Mouse (Mus musculus) CH12.LX (cell line): Measurements from ENCODE around the gene Guk1. TPM values are rescaled to one million over a fixed set of nuclear protein-coding genes. Genes with fewer than 3 reads are reported as not detected.

Experiments
- DNase-seq: peaks from one replicate; pipeline ENCODE4 v3.0.0-alpha.2; 2013; ENCODE audit errors: extremely low read depth
- H3K27ac ChIP-seq: 2 replicates; pipeline ENCODE4 v1.5.1; 2012; ENCODE audit warnings: low read depth, mild to moderate bottlenecking, control low read depth, moderate library complexity; ENCODE audit not compliant: insufficient read depth
- H3K27me3 ChIP-seq: replicated peaks from 2 replicates; pipeline ENCODE3; 2012; ENCODE audit warnings: inconsistent platforms
- H3K36me3 ChIP-seq, 2 experiments: replicated peaks in 1 of 2; 2 replicates each; pipeline versions ENCODE3 to v1.6.1; 2012; ENCODE audit warnings: inconsistent platforms in 1 of 2, low read length in 1 of 2, mild to moderate bottlenecking in 1 of 2, mixed read lengths in 1 of 2, moderate library complexity in 1 of 2; ENCODE audit not compliant: control insufficient read depth in 1 of 2, insufficient read depth in 1 of 2
- H3K4me1 ChIP-seq, 2 experiments: 2 replicates each; pipeline ENCODE4 v1.6.1; 2012; ENCODE audit warnings: inconsistent platforms in 1 of 2, moderate library complexity in 1 of 2; ENCODE audit not compliant: insufficient read depth in 2 of 2, control insufficient read depth in 1 of 2
- H3K4me2 ChIP-seq: 2 replicates; pipeline ENCODE4 v1.6.1; 2012; ENCODE audit warnings: low read depth, mild to moderate bottlenecking, control low read depth; ENCODE audit not compliant: poor library complexity, insufficient read depth, severe bottlenecking
- H3K4me3 ChIP-seq, 3 experiments: fragments of 150-350 bp in 1 of 3; sonication (generic) in 1 of 3; replicated peaks in 1 of 3; 2 replicates each; pipeline versions ENCODE3 to v1.5.1; 2011 to 2012; ENCODE audit warnings: low read depth in 2 of 3, low read length in 2 of 3, mild to moderate bottlenecking in 2 of 3, moderate library complexity in 2 of 3, control low read depth in 1 of 3, improper control_type of control experiment in 1 of 3, inconsistent platforms in 1 of 3, mixed read lengths in 1 of 3; ENCODE audit not compliant: poor library complexity in 1 of 3
- H3K79me2 ChIP-seq: replicated peaks from 2 replicates; pipeline ENCODE4 v1.6.1; 2012; ENCODE audit warnings: mild to moderate bottlenecking, moderate library complexity; ENCODE audit not compliant: control insufficient read depth, poor library complexity, insufficient read depth, severe bottlenecking; ENCODE audit errors: extremely low read depth
- H3K9ac ChIP-seq: 2 replicates; pipeline ENCODE4 v1.6.1; 2012; ENCODE audit warnings: low read depth, mild to moderate bottlenecking, control low read depth, moderate library complexity; ENCODE audit not compliant: insufficient read depth
- H3K9me3 ChIP-seq: replicated peaks from 2 replicates; pipeline ENCODE3; 2012; ENCODE audit warnings: low read length, inconsistent platforms, mixed read lengths
- BHLHE40 ChIP-seq: IDR thresholded peaks from 2 replicates; pipeline ENCODE4 v1.6.1; 2011; ENCODE audit warnings: mild to moderate bottlenecking, low read depth, low read length, improper control_type of control experiment
- CHD2 ChIP-seq: IDR thresholded peaks from 2 replicates; pipeline ENCODE4 v1.6.1; 2011; ENCODE audit warnings: low read length, improper control_type of control experiment
- CTCF ChIP-seq, 2 experiments: IDR thresholded peaks in 1 of 2; conservative IDR thresholded peaks in 1 of 2; 2 replicates each; pipeline ENCODE4 v1.5.1; 2011 to 2012; ENCODE audit warnings: low read depth in 2 of 2, low read length in 2 of 2, improper control_type of control experiment in 1 of 2, inconsistent platforms in 1 of 2, mild to moderate bottlenecking in 1 of 2, moderate library complexity in 1 of 2
- E2F4 ChIP-seq: IDR thresholded peaks from 2 replicates; pipeline ENCODE4 v1.6.1; 2011; ENCODE audit warnings: low read depth, low read length, improper control_type of control experiment; ENCODE audit not compliant: insufficient replicate concordance
- ELF1 ChIP-seq: IDR thresholded peaks from 2 replicates; pipeline ENCODE4 v1.6.1; 2014; ENCODE audit warnings: low read depth, mild to moderate bottlenecking, inconsistent platforms, low read length, improper control_type of control experiment
- EP300 ChIP-seq: IDR thresholded peaks from 2 replicates; pipeline ENCODE4 v1.6.1; 2011; ENCODE audit warnings: low read length, improper control_type of control experiment
- ETS1 ChIP-seq: conservative IDR thresholded peaks from 2 replicates; pipeline ENCODE4 v1.6.1; 2012; ENCODE audit warnings: low read depth, mild to moderate bottlenecking, inconsistent platforms, low read length, improper control_type of control experiment, moderate library complexity
- GABPA ChIP-seq: IDR thresholded peaks from 2 replicates; pipeline ENCODE4 v1.6.1; 2012; ENCODE audit warnings: low read depth, low read length, improper control_type of control experiment, inconsistent platforms; ENCODE audit not compliant: insufficient replicate concordance
- HCFC1 ChIP-seq: IDR thresholded peaks from 2 replicates; pipeline ENCODE4 v1.6.1; 2012; ENCODE audit warnings: low read depth, mild to moderate bottlenecking, inconsistent platforms, low read length, improper control_type of control experiment
- IRF4 ChIP-seq: IDR thresholded peaks from 2 replicates; pipeline ENCODE4 v1.6.1; 2014; ENCODE audit warnings: low read depth, mild to moderate bottlenecking, inconsistent platforms, low read length, improper control_type of control experiment
- KAT2A ChIP-seq: IDR thresholded peaks from 2 replicates; pipeline ENCODE4 v1.6.1; 2012; ENCODE audit warnings: low read length, improper control_type of control experiment, inconsistent platforms; ENCODE audit not compliant: insufficient replicate concordance
- MAX ChIP-seq: IDR thresholded peaks from 2 replicates; pipeline ENCODE4 v1.6.1; 2011; ENCODE audit warnings: low read length, improper control_type of control experiment
- MXI1 ChIP-seq: IDR thresholded peaks from 2 replicates; pipeline ENCODE4 v1.6.1; 2011; ENCODE audit warnings: mild to moderate bottlenecking, low read depth, low read length, improper control_type of control experiment
- MYC ChIP-seq: IDR thresholded peaks from 2 replicates; pipeline ENCODE4 v1.6.1; 2011; ENCODE audit warnings: low read depth, mild to moderate bottlenecking, improper control_type of control experiment, low read length
- NELFE ChIP-seq: IDR thresholded peaks from 2 replicates; pipeline ENCODE4 v1.6.1; 2011; ENCODE audit warnings: low read depth, low read length, improper control_type of control experiment
- NRF1 ChIP-seq: IDR thresholded peaks from 2 replicates; pipeline ENCODE4 v1.6.1; 2014; ENCODE audit warnings: low read depth, mild to moderate bottlenecking, inconsistent platforms, low read length, improper control_type of control experiment, moderate library complexity
- PAX5 ChIP-seq: IDR thresholded peaks from 2 replicates; pipeline ENCODE4 v1.6.1; 2012; ENCODE audit warnings: low read length, inconsistent platforms, mixed read lengths
- POLR2A ChIP-seq: IDR thresholded peaks from 2 replicates; pipeline ENCODE4 v1.6.1; 2011; ENCODE audit warnings: low read depth, mild to moderate bottlenecking, improper control_type of control experiment, low read length
- RCOR1 ChIP-seq: conservative IDR thresholded peaks from 2 replicates; pipeline ENCODE4 v1.6.1; 2012; ENCODE audit warnings: low read depth, mild to moderate bottlenecking, inconsistent platforms, low read length, improper control_type of control experiment
- TCF12 ChIP-seq: IDR thresholded peaks from 2 replicates; pipeline ENCODE4 v1.6.1; 2014; ENCODE audit warnings: low read depth, mild to moderate bottlenecking, inconsistent platforms, low read length, improper control_type of control experiment
- UBTF ChIP-seq: IDR thresholded peaks from 2 replicates; pipeline ENCODE4 v1.6.1; 2012; ENCODE audit warnings: low read depth, mild to moderate bottlenecking, inconsistent platforms, low read length, improper control_type of control experiment, moderate library complexity
- USF1 ChIP-seq: IDR thresholded peaks from 2 replicates; pipeline ENCODE4 v1.6.1; 2014; ENCODE audit warnings: low read depth, mild to moderate bottlenecking, inconsistent platforms, low read length, improper control_type of control experiment
- USF2 ChIP-seq: conservative IDR thresholded peaks from 2 replicates; pipeline ENCODE4 v1.6.1; 2011; ENCODE audit warnings: low read depth, low read length, improper control_type of control experiment
- ZKSCAN1 ChIP-seq: IDR thresholded peaks from 2 replicates; pipeline ENCODE4 v1.6.1; 2012; ENCODE audit warnings: low read depth, inconsistent platforms, low read length, improper control_type of control experiment, borderline replicate concordance
- ZMIZ1 ChIP-seq: IDR thresholded peaks from 2 replicates; pipeline ENCODE4 v1.6.1; 2012; ENCODE audit warnings: low read depth, mild to moderate bottlenecking, inconsistent platforms, low read length, improper control_type of control experiment
- ZNF384 ChIP-seq: IDR thresholded peaks from 2 replicates; pipeline ENCODE4 v1.6.1; 2012; ENCODE audit warnings: low read depth, low read length, improper control_type of control experiment, inconsistent platforms
- dilution Hi-C: fragments of 300-500 bp; cut with MboI; formaldehyde crosslinking; loops from 2 replicates; pipeline ENCODE4 v1.14.3; 2020; ENCODE audit warnings: low sequenced_read_pairs; ENCODE audit not compliant: extremely low pct_unique_long_range_greater_than_20kb, extremely low pct_ligation_motif_present
- in situ Hi-C: fragments of 300-500 bp; cut with MboI; formaldehyde crosslinking; loops from 3 replicates; pipeline ENCODE4 v1.14.3; 2019; ENCODE audit warnings: low sequenced_read_pairs, low pct_ligation_motif_present, low pct_unique_long_range_greater_than_20kb, mixed read lengths
- polyA plus RNA-seq: library from polyadenylated mRNA; unstranded; fragments of >175 nt; gene quantifications from 2 replicates; pipeline ENCODE4 v1.2.1, GENCODE M21; 2012; ENCODE audit warnings: low read depth; ENCODE audit not compliant: insufficient read length
- total RNA-seq, 2 experiments: library from RNA; depleted of rRNA; stranded (reverse); fragments of 300-350 nt in 1 of 2; fragments of >200 nt in 1 of 2; gene quantifications; 2 replicates each; pipeline ENCODE4 v1.2.3; 2012 to 2014

The Guk1 gene
- total and polyA plus RNA-seq, 3 experiments = 111 to 148 (median 130) TPM

DNA sequence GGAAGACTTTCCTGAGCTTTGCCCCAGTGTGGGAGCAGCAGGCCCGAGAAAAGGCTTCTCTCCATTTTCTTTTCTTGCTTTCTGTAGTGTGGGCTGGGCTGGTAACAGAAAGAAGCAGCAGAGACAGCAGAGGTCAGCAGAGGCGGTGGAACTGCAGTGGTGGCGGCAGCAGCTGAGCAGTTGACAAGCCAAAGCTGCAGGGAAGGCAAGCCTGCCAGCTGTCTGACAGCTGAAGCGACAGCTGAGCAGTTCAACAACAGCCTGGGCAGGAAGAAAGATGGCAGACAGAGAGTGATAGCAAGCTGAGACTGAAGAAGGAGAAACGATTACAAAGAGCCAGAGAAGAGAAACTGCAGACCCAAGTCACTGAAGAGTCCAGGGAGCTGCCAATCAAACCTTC, 30.6 kb downstream of the Guk1 start:
- in situ Hi-C loops = no loop called here
- Histone ChIP-seq H3K27me3 (no peaks in the 10 kb centered on the region), H3K79me2 (no peaks in the 10 kb centered on the region), H3K4me1 (peaks cover 28 to 57% of the 10 kb centered on the region in 2 experiments), H3K27ac (no peak overlapping the region), H3K4me2 (no peak overlapping the region), H3K9me3 (no peaks in the 10 kb centered on the region), H3K4me3 (no peak overlapping the region), H3K36me3 (peaks cover 7 to 26% of the 10 kb centered on the region in 2 experiments)
- dilution Hi-C loops = no loop called here
- no peak for DNase-seq
- no peak for TF ChIP-seq MAX
- TF ChIP-seq CTCF (conservative IDR thresholded peaks at IDR 0.05 in 1 of 2, IDR thresholded peaks at IDR 0.05 in 1 of 2; ENCODE audit: low read depth in 2 of 2, low read length in 2 of 2) = no peak
- TF ChIP-seq POLR2A = no peak
- TF ChIP-seq, all 38 proteins: peak for 0
- H3K9ac ChIP-seq = no peak overlapping the region

DNA sequence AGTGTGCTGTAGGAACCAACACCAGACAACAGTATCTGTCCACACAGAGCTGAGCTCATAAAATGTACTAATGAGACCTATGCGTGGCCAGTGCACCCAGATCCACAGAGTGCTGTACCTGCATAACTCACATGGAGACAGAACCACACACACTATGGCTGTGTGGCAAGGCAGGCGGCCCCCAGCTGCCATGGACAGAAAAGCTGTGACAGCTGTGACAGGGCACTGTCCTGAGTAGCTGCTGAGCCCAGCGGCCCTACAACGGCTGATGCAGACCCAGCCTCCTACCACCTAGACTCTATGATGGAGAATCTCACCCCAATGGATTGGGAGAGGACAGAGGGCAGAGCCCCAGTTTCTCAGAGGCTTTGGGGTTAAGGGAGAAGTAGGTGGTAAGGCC, 32.5 kb downstream of the Guk1 start:
- Histone ChIP-seq H3K79me2 (no peaks in the 10 kb centered on the region), H3K4me3 (peak overlapping the region in 2 of 3 experiments; percentile 0 to 8), H3K27ac (peak overlapping the region; percentile 15; the same call in 1 of the 2 replicates), H3K36me3 (peaks cover 11 to 36% of the 10 kb centered on the region in 2 experiments), H3K4me2 (peak overlapping the region; percentile 11; the same call in 1 of the 2 replicates), H3K9ac (no peak overlapping the region), H3K9me3 (no peaks in the 10 kb centered on the region), H3K27me3 (no peaks in the 10 kb centered on the region), H3K4me1 (peaks cover 28 to 56% of the 10 kb centered on the region in 2 experiments)
- DNase-seq = no peak
- TF ChIP-seq BHLHE40 = no peak
- in situ Hi-C loops = no loop called here
- dilution Hi-C loops = no loop called here

DNA sequence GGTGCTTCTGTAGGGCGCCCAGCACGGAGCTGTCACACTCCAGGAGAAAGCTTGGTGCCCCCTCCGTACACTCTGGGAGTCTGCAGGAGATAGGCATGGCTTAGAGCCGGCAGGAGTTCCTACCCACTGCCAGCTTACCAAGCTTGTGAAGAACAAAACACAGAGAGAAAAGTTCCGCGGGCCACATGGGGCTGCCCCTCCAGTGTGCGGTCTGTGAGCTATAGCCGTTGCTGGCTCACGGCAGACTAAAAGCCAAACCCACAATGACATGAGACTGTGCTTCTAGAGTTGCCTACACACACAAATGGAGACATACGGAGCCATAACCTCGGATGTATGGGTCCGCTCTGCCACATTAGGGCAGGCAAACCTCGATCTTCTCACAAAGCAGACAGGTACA, 32.9 kb downstream of the Guk1 start:
- Histone ChIP-seq H3K79me2 (no peaks in the 10 kb centered on the region), H3K4me1 (peaks cover 24 to 52% of the 10 kb centered on the region in 2 experiments), H3K9ac (no peak overlapping the region), H3K4me3 (peak overlapping the region; percentile 7 to 27 (median 8)), H3K36me3 (peaks cover 11 to 36% of the 10 kb centered on the region in 2 experiments), H3K27ac (peak overlapping the region; percentile 15; the same call in 1 of the 2 replicates), H3K4me2 (peak overlapping the region; percentile 11), H3K9me3 (no peaks in the 10 kb centered on the region), H3K27me3 (no peaks in the 10 kb centered on the region)
- DNase-seq = peak; percentile 72
- in situ Hi-C loops (no loop called here), dilution Hi-C loops (no loop called here)
- TF ChIP-seq MYC = peak; percentile 63; the same call in 1 of the 2 replicates
- peak; percentile 65; the same call in 1 of the 2 replicates for TF ChIP-seq IRF4
- TF ChIP-seq RCOR1 = no peak
- peak; percentile 78 for TF ChIP-seq MXI1
- TF ChIP-seq CHD2 = no peak
- TF ChIP-seq PAX5 = no peak
- no peak for TF ChIP-seq ZNF384
- TF ChIP-seq KAT2A = no peak
- TF ChIP-seq GABPA = no peak
- TF ChIP-seq USF1 = no peak
- peak; percentile 52 for TF ChIP-seq ETS1
- TF ChIP-seq ZKSCAN1 = no peak
- TF ChIP-seq ELF1 = peak; percentile 37; the same call in 1 of the 2 replicates
- TF ChIP-seq TCF12 = peak; percentile 54; the same call in 1 of the 2 replicates
- no peak for TF ChIP-seq E2F4
- TF ChIP-seq NRF1 = peak; percentile 12; the same call in 1 of the 2 replicates
- TF ChIP-seq ZMIZ1 = no peak
- no peak for TF ChIP-seq USF2
- peak; percentile 81; the same call in 1 of the 2 replicates for TF ChIP-seq UBTF
- TF ChIP-seq NELFE = peak; percentile 50; the same call in 1 of the 2 replicates
- 0 out of 2 replicates have a peak, but pooled peaks have one; percentile 16 for TF ChIP-seq HCFC1
- peak; percentile 74 for TF ChIP-seq EP300
